Mouse (Mus musculus): Measurements from ENCODE around the gene Asic2.

Gene Asic2

DNA sequence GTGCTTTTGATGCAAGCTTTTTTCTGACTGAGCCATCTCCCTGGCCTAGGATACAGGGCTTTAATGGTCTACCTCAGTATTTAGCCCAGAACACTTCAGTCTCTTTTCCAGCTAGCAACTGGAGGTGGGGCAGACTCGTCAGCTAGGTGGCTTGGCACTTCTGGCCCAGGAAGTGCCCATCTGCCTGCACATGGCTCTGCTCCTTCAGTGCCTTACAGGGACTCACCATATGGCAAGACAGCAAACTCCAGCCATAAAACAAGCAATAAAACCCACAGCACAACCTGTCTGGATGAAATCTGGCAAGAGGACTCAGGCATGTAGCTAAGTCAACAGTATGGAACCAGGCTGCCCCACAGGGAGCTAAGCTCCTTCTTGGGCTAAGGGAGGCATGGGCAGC, 165.6 kb downstream of the Asic2 start:
- H3K27me3 ChIP-seq (ENCODE audit: insufficient read depth, low read length) = peaks cover 4% of the 10 kb centered on the region; the same call in 1 of the 2 replicates
- H3K36me3 ChIP-seq (ENCODE audit: insufficient read depth, low read length) = no peaks in the 10 kb centered on the region
- TF ChIP-seq POU5F1 (IDR thresholded peaks at IDR 0.05; ENCODE audit: borderline replicate concordance, low read length) (no peak), NANOG (IDR thresholded peaks at IDR 0.05; ENCODE audit: borderline replicate concordance, low read length) (no peak), CTCF (conservative IDR thresholded peaks at IDR 0.05; ENCODE audit: low read length) (no peak)
- no peak overlapping the region for H3K4me3 ChIP-seq (replicated peaks; ENCODE audit: low read length)
- peaks cover 76% of the 10 kb centered on the region for H3K4me1 ChIP-seq (replicated peaks; ENCODE audit: low read depth, low read length)
- no peaks in the 10 kb centered on the region for H3K9me3 ChIP-seq (ENCODE audit: low read length)

DNA sequence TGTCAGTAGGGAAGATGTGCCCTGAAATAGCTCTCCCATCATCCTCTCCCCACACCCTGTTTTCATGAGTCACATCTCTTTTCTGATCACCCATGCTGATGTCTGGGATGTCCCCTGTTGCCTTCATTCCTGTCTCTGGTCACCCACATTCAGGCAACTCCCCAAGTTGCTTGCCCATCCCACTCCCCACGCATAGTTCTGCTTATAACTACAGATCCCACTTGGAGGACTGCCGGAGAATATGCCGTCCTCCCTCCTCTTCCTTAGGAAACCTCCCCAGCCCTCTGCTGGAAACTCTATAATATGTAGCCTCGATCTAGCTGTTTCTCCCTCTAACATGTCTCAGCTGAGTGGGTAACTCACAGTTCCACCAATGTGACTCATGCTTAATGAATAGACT, 167.4 kb downstream of the Asic2 start:
- no peak for TF ChIP-seq NANOG (IDR thresholded peaks at IDR 0.05; ENCODE audit: borderline replicate concordance, low read length)
- no peak for TF ChIP-seq POU5F1 (IDR thresholded peaks at IDR 0.05; ENCODE audit: borderline replicate concordance, low read length)
- H3K4me1 ChIP-seq (replicated peaks; ENCODE audit: low read depth, low read length) = peaks cover 74% of the 10 kb centered on the region
- no peaks in the 10 kb centered on the region for H3K36me3 ChIP-seq (ENCODE audit: insufficient read depth, low read length)
- no peaks in the 10 kb centered on the region for H3K9me3 ChIP-seq (ENCODE audit: low read length)
- no peak overlapping the region for H3K4me3 ChIP-seq (replicated peaks; ENCODE audit: low read length)
- peaks cover 16% of the 10 kb centered on the region; the same call in 1 of the 2 replicates for H3K27me3 ChIP-seq (ENCODE audit: insufficient read depth, low read length)

DNA sequence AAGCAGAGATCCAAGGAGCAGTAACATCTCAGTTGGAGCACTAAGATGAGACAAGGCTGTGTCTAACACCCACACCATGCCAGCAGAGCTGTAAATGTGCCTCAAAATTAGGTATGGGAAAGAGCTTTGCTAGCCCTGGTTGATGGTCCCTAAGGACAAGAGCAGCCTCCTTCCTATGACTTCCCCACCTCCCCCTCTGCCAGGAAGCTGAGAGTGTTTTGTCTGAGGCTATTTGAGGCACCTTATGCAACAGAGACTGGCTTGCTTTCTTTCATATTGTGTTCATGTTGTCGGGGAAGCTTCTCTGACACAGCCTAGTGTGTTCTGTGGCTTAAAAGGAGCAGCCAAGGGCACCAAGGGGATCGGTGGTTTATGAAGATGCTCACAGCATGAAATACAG, 174.7 kb downstream of the Asic2 start:
- no peaks in the 10 kb centered on the region for H3K36me3 ChIP-seq (ENCODE audit: insufficient read depth, low read length)
- peaks cover 21% of the 10 kb centered on the region for H3K27me3 ChIP-seq (ENCODE audit: insufficient read depth, low read length)
- TF ChIP-seq NANOG (IDR thresholded peaks at IDR 0.05; ENCODE audit: borderline replicate concordance, low read length) (no peak), CTCF (conservative IDR thresholded peaks at IDR 0.05; ENCODE audit: low read length) (no peak)
- H3K4me1 ChIP-seq (replicated peaks; ENCODE audit: low read depth, low read length) = peaks cover 15% of the 10 kb centered on the region; the same call in 1 of the 2 replicates
- H3K4me3 ChIP-seq (replicated peaks; ENCODE audit: low read length) = no peak overlapping the region
- no peaks in the 10 kb centered on the region for H3K9me3 ChIP-seq (ENCODE audit: low read length)

GRCm38 (mm10) chr11:81791579-81791978, 176.7 kb downstream of the Asic2 start:
- H3K4me1 ChIP-seq (replicated peaks; ENCODE audit: low read depth, low read length) = peaks cover 6% of the 10 kb centered on the region; the same call in 1 of the 2 replicates
- TF ChIP-seq NANOG (IDR thresholded peaks at IDR 0.05; ENCODE audit: borderline replicate concordance, low read length) = no peak
- TF ChIP-seq CTCF (conservative IDR thresholded peaks at IDR 0.05; ENCODE audit: low read length) = no peak
- TF ChIP-seq POU5F1 (IDR thresholded peaks at IDR 0.05; ENCODE audit: borderline replicate concordance, low read length) = no peak
- no peak overlapping the region for H3K4me3 ChIP-seq (replicated peaks; ENCODE audit: low read length)
- no peaks in the 10 kb centered on the region for H3K36me3 ChIP-seq (ENCODE audit: insufficient read depth, low read length)
- no peaks in the 10 kb centered on the region for H3K9me3 ChIP-seq (ENCODE audit: low read length)
- peaks cover 16% of the 10 kb centered on the region for H3K27me3 ChIP-seq (ENCODE audit: insufficient read depth, low read length)

DNA sequence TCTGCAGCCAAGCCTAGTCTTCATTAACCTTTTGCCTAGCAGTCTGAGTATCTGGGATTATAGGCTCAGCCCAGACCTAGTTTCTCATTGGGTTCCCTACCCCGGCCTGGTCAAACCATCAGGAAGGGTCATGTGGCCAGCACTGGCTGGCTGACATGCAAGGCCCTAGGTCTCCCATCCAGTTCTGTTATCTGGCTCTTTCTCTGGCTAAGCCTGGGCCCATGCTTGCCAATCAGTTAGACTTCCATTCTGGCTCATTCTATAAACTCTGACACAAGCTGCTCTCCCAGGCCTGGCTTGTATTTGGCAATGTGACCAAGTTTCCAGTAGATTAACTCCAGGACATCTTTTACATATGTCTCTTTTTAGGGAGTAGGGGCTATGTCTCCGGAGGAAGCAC, 187.7 kb downstream of the Asic2 start:
- H3K27me3 ChIP-seq (ENCODE audit: insufficient read depth, low read length) = peaks cover 30% of the 10 kb centered on the region
- no peak overlapping the region for H3K4me3 ChIP-seq (replicated peaks; ENCODE audit: low read length)
- no peak for TF ChIP-seq CTCF (conservative IDR thresholded peaks at IDR 0.05; ENCODE audit: low read length)
- no peak for TF ChIP-seq NANOG (IDR thresholded peaks at IDR 0.05; ENCODE audit: borderline replicate concordance, low read length)
- no peak for TF ChIP-seq POU5F1 (IDR thresholded peaks at IDR 0.05; ENCODE audit: borderline replicate concordance, low read length)
- H3K9me3 ChIP-seq (ENCODE audit: low read length) = no peaks in the 10 kb centered on the region
- H3K4me1 ChIP-seq (replicated peaks; ENCODE audit: low read depth, low read length) = no peaks in the 10 kb centered on the region
- H3K36me3 ChIP-seq (ENCODE audit: insufficient read depth, low read length) = no peaks in the 10 kb centered on the region

- TF ChIP-seq NANOG (IDR thresholded peaks at IDR 0.05; ENCODE audit: borderline replicate concordance, low read length) = no peak
- TF ChIP-seq POU5F1 (IDR thresholded peaks at IDR 0.05; ENCODE audit: borderline replicate concordance, low read length) = no peak
- no peak for TF ChIP-seq CTCF (conservative IDR thresholded peaks at IDR 0.05; ENCODE audit: low read length)
- no peaks in the 10 kb centered on the region for H3K36me3 ChIP-seq (ENCODE audit: insufficient read depth, low read length)
Measured at GRCm38 (mm10) chr11:81779881-81780280, 188.4 kb downstream of the Asic2 start.

DNA sequence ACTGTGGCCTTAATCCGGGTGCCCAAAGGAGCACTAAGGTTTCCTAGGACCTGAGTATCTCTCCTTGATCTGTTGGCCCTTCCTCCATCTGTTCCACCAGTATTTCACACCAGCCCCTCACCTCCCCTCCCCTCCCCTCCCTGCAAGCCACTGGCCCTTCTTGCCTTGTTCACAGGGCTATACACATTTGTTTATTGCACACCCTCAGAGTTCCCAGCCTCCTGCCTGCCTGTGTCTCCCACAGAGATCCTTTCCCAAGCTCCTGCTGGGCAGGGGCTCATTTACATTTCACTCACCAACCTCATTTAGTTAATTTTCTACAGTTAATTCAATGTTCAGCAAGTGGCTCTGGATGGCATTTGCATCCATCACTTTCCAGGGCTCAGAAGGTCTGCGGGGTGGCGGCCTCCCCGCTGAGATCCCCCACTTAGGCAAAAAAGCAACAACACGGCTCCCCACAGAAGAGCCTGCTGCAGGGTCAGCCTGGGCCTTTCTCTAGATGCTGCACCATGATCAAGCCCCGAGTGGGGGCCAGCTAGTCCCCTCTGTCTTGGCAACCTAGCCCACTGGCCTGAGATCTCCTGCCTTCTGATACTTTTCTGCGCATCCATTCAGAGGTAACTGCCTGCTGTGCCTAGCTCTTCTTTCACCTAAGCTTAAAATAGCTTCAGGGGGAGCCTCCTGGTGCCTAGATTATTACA, 196.9 kb downstream of the Asic2 start:
- no peak overlapping the region for H3K4me3 ChIP-seq (replicated peaks; ENCODE audit: low read length)
- peaks cover 7% of the 10 kb centered on the region for H3K4me1 ChIP-seq (replicated peaks; ENCODE audit: low read depth, low read length)
- H3K9me3 ChIP-seq (ENCODE audit: low read length) = 0 out of 2 replicates have a peak, but pooled peaks cover 5% of the 10 kb centered on the region
- TF ChIP-seq POU5F1 (IDR thresholded peaks at IDR 0.05; ENCODE audit: borderline replicate concordance, low read length) = no peak
- no peak for TF ChIP-seq NANOG (IDR thresholded peaks at IDR 0.05; ENCODE audit: borderline replicate concordance, low read length)
- TF ChIP-seq CTCF (conservative IDR thresholded peaks at IDR 0.05; ENCODE audit: low read length) = no peak
- H3K27me3 ChIP-seq (ENCODE audit: insufficient read depth, low read length) = peaks cover 61% of the 10 kb centered on the region
- no peaks in the 10 kb centered on the region for H3K36me3 ChIP-seq (ENCODE audit: insufficient read depth, low read length)

More at GRCm38 (mm10) chr11:81779881-81780280, 188.4 kb downstream of the Asic2 start:
- H3K27me3 ChIP-seq (ENCODE audit: insufficient read depth, low read length) = peaks cover 27% of the 10 kb centered on the region
- H3K4me3 ChIP-seq (replicated peaks; ENCODE audit: low read length) = no peak overlapping the region
- H3K9me3 ChIP-seq (ENCODE audit: low read length) = 0 out of 2 replicates have a peak, but pooled peaks cover 1% of the 10 kb centered on the region
- no peaks in the 10 kb centered on the region for H3K4me1 ChIP-seq (replicated peaks; ENCODE audit: low read depth, low read length)

DNA sequence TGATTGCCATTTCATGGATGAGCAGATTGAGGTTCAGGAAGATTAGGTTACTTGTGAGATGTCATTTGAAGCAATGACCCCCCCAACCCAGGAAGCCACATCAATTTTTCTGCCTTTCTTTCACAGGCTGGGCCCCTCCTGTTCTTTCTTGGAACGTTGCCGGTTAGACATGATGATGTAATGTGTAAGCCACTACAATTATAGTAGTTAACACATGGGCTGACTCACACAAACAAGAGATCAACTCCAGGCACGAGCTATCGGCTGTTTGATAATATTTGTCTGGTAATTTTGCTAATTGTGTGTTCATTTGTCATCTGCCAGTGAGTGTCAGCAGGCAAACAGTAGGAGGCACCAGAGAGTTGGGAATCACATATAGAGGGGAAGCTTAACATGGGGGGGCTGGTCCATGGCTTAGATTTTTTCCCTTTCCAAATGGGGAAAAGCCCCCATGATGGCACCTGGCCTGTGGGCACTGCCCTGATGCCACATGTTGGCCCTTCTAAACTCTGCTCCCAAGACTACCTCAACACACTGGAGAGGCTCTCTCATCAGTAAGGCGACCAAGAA, 198.5 kb downstream of the Asic2 start:
- Histone ChIP-seq H3K4me3 (replicated peaks; ENCODE audit: low read length) (no peak overlapping the region), H3K4me1 (replicated peaks; ENCODE audit: low read depth, low read length) (peaks cover 7% of the 10 kb centered on the region), H3K27me3 (ENCODE audit: insufficient read depth, low read length) (peaks cover 52% of the 10 kb centered on the region), H3K36me3 (ENCODE audit: insufficient read depth, low read length) (no peaks in the 10 kb centered on the region), H3K9me3 (ENCODE audit: low read length) (0 out of 2 replicates have a peak, but pooled peaks cover 2% of the 10 kb centered on the region)
- peak; percentile 23 for TF ChIP-seq CTCF (conservative IDR thresholded peaks at IDR 0.05; ENCODE audit: low read length)
- TF ChIP-seq POU5F1 (IDR thresholded peaks at IDR 0.05; ENCODE audit: borderline replicate concordance, low read length) = no peak
- no peak for TF ChIP-seq NANOG (IDR thresholded peaks at IDR 0.05; ENCODE audit: borderline replicate concordance, low read length)

Data from E14TG2a.4 (cell line).